Mouse (Mus musculus) midbrain, embryonic 16.5 days (tissue): ENCODE data around the gene Celf5. TPM values are rescaled to one million over a fixed set of nuclear protein-coding genes. Genes with fewer than 3 reads are reported as not detected.

ENCODE experiments used
- ATAC-seq: fragments of 200-750 bp; cut with Nextera tagmentation; 2 replicates; pipeline ENCODE4 v1.8.0; 2017; ENCODE audit warnings: moderate TSS enrichment
- H3K27ac ChIP-seq: fragments of 300-500 bp; sonication (generic); 2 replicates; pipeline ENCODE4 v1.5.1; 2014; ENCODE audit warnings: mild to moderate bottlenecking, low read length, mixed read lengths
- H3K27me3 ChIP-seq: fragments of 300-500 bp; sonication (generic); 2 replicates; pipeline ENCODE4 v1.6.1; 2014; ENCODE audit warnings: low read depth, low read length, mixed read lengths; ENCODE audit not compliant: control insufficient read depth, insufficient read depth
- H3K36me3 ChIP-seq: fragments of 300-500 bp; sonication (generic); 2 replicates; pipeline ENCODE4 v1.6.1; 2014; ENCODE audit warnings: mild to moderate bottlenecking, low read length, moderate library complexity, mixed read lengths; ENCODE audit not compliant: control insufficient read depth, insufficient read depth
- H3K4me1 ChIP-seq: fragments of 300-500 bp; sonication (generic); 2 replicates; pipeline ENCODE4 v1.6.1; 2014; ENCODE audit warnings: mild to moderate bottlenecking, low read length, mixed read lengths; ENCODE audit not compliant: control insufficient read depth, insufficient read depth
- H3K4me2 ChIP-seq: fragments of 300-500 bp; sonication (generic); 2 replicates; pipeline ENCODE4 v1.6.1; 2014; ENCODE audit warnings: mild to moderate bottlenecking, low read length, mixed read lengths
- H3K4me3 ChIP-seq: fragments of 300-500 bp; sonication (generic); 2 replicates; pipeline ENCODE4 v1.5.1; 2014; ENCODE audit warnings: low read depth, mild to moderate bottlenecking, low read length, moderate library complexity, mixed read lengths
- H3K9ac ChIP-seq: fragments of 300-500 bp; sonication (generic); 2 replicates; pipeline ENCODE4 v1.6.1; 2014; ENCODE audit warnings: low read depth, low read length, mixed read lengths
- H3K9me3 ChIP-seq: fragments of 300-500 bp; sonication (generic); replicated peaks from 2 replicates; pipeline ENCODE4 v1.6.1; 2014; ENCODE audit warnings: mild to moderate bottlenecking, low read length, mixed read lengths; ENCODE audit not compliant: control insufficient read depth, poor library complexity, severe bottlenecking
- WGBS: fragments of 180-500 bp; shearing (Covaris S2); extraction: QIAGEN DNeasy Blood & Tissue Kit; methylation state at CpG from one replicate; pipeline ENCODE4 v1.1.7; 2014; 5-methylcytosine and 5-hydroxymethylcytosine counted together
- polyA plus RNA-seq: library from polyadenylated mRNA; unstranded; fragments of >200 nt; fragmentation: Nextera tagmentation; extraction: Ambion mirVana; gene quantifications from 2 replicates; pipeline ENCODE4 v1.2.1, GENCODE M21; 2015

The Celf5 gene
- polyA plus RNA-seq, 1 experiment from 2014 or later, result 88.3 TPM

- H3K27ac ChIP-seq, result peak overlapping the region; percentile 94
- H3K4me1 ChIP-seq, result peaks cover 48% of the 10 kb centered on the region
- 0 out of 2 replicates have a peak, but pooled peaks have one; percentile 1 for ATAC-seq
- H3K4me3 ChIP-seq, result peak overlapping the region; percentile 75
- peak overlapping the region; percentile 89 for H3K4me2 ChIP-seq
- peaks cover 14% of the 10 kb centered on the region for H3K27me3 ChIP-seq
- WGBS, result 0% methylated on average over 17 of the region's 20 CpGs
- H3K9me3 ChIP-seq, result no peaks in the 10 kb centered on the region
- peak overlapping the region; percentile 91 for H3K9ac ChIP-seq
- no peaks in the 10 kb centered on the region for H3K36me3 ChIP-seq
These were observed 52.9 kb downstream of the Celf5 start for GRCm38 (mm10) chr10:81429605-81430061.

GRCm38 (mm10) chr10:81429092-81429491 lies 53.4 kb downstream of the Celf5 start:
- no peak overlapping the region for H3K9ac ChIP-seq
- 31% methylated on average over 2 of the region's 2 CpGs for WGBS

GRCm38 (mm10) chr10:81428507-81428870 lies 54.0 kb downstream of the Celf5 start:
- ATAC-seq, result no peak
- no peak overlapping the region for H3K4me2 ChIP-seq
- peaks cover 14% of the 10 kb centered on the region for H3K27me3 ChIP-seq
- peaks cover 53% of the 10 kb centered on the region for H3K4me1 ChIP-seq
- WGBS, result 90% methylated on average over 7 of the region's 7 CpGs
- no peak overlapping the region for H3K9ac ChIP-seq
- no peaks in the 10 kb centered on the region for H3K36me3 ChIP-seq
- no peak overlapping the region for H3K27ac ChIP-seq
- H3K4me3 ChIP-seq, result no peak overlapping the region
- H3K9me3 ChIP-seq, result no peaks in the 10 kb centered on the region

More at GRCm38 (mm10) chr10:81429092-81429491, 53.4 kb downstream of the Celf5 start:
- peaks cover 14% of the 10 kb centered on the region for H3K27me3 ChIP-seq
- no peaks in the 10 kb centered on the region for H3K9me3 ChIP-seq
- peak overlapping the region; percentile 89 for H3K4me2 ChIP-seq
- no peak overlapping the region for H3K27ac ChIP-seq
- no peak for ATAC-seq
- peaks cover 53% of the 10 kb centered on the region for H3K4me1 ChIP-seq
- no peak overlapping the region; the same call in 1 of the 2 replicates for H3K4me3 ChIP-seq
- H3K36me3 ChIP-seq, result no peaks in the 10 kb centered on the region

- Histone ChIP-seq H3K9me3 (no peaks in the 10 kb centered on the region), H3K36me3 (no peaks in the 10 kb centered on the region), H3K9ac (no peak overlapping the region), H3K27ac (no peak overlapping the region), H3K4me3 (no peak overlapping the region), H3K27me3 (peaks cover 14% of the 10 kb centered on the region), H3K4me1 (peaks cover 48% of the 10 kb centered on the region), H3K4me2 (no peak overlapping the region)
- no peak for ATAC-seq
- 73% methylated on average over 8 of the region's 8 CpGs for WGBS
These were observed 54.6 kb downstream of the Celf5 start for GRCm38 (mm10) chr10:81427804-81428506.

GRCm38 (mm10) chr10:81427327-81427726 lies 55.2 kb downstream of the Celf5 start:
- WGBS, result 32% methylated on average over 3 of the region's 3 CpGs
- H3K9ac ChIP-seq, result peak overlapping the region; percentile 59; the same call in 1 of the 2 replicates
- peaks cover 14% of the 10 kb centered on the region for H3K27me3 ChIP-seq
- H3K4me3 ChIP-seq, result peak overlapping the region; percentile 41
- no peak overlapping the region for H3K27ac ChIP-seq
- no peaks in the 10 kb centered on the region for H3K9me3 ChIP-seq
- no peaks in the 10 kb centered on the region for H3K36me3 ChIP-seq
- H3K4me1 ChIP-seq, result peaks cover 45% of the 10 kb centered on the region
- peak overlapping the region; percentile 67 for H3K4me2 ChIP-seq
- no peak for ATAC-seq

- H3K4me1 ChIP-seq, result peaks cover 45% of the 10 kb centered on the region
- H3K27me3 ChIP-seq, result peaks cover 14% of the 10 kb centered on the region
- under 1% methylated on average over 28 of the region's 38 CpGs for WGBS
- no peak for ATAC-seq
- no peak overlapping the region for H3K27ac ChIP-seq
- H3K4me3 ChIP-seq, result peak overlapping the region; percentile 41
- H3K9ac ChIP-seq, result peak overlapping the region; percentile 59
- H3K36me3 ChIP-seq, result no peaks in the 10 kb centered on the region
- peak overlapping the region; percentile 67 for H3K4me2 ChIP-seq
- H3K9me3 ChIP-seq, result no peaks in the 10 kb centered on the region
These were observed 55.6 kb downstream of the Celf5 start for GRCm38 (mm10) chr10:81426897-81427296.

- Histone ChIP-seq H3K27me3 (peaks cover 14% of the 10 kb centered on the region), H3K9me3 (no peaks in the 10 kb centered on the region), H3K27ac (no peak overlapping the region), H3K4me3 (peak overlapping the region; percentile 41), H3K4me2 (peak overlapping the region; percentile 67), H3K36me3 (no peaks in the 10 kb centered on the region), H3K4me1 (peaks cover 39% of the 10 kb centered on the region), H3K9ac (peak overlapping the region; percentile 59)
- no peak for ATAC-seq
- WGBS, result 0% methylated on average over 16 of the region's 33 CpGs
These were observed 56.3 kb downstream of the Celf5 start for GRCm38 (mm10) chr10:81426081-81426671.

GRCm38 (mm10) chr10:81425236-81425850 lies 57.2 kb downstream of the Celf5 start:
- no peak overlapping the region for H3K27ac ChIP-seq
- H3K27me3 ChIP-seq, result peaks cover 14% of the 10 kb centered on the region
- H3K4me3 ChIP-seq, result no peak overlapping the region
- H3K4me1 ChIP-seq, result peaks cover 39% of the 10 kb centered on the region
- ATAC-seq, result no peak
- H3K36me3 ChIP-seq, result peaks cover 1% of the 10 kb centered on the region; the same call in 1 of the 2 replicates
- peak overlapping the region; percentile 14; the same call in 1 of the 2 replicates for H3K4me2 ChIP-seq
- 28% methylated on average over 10 of the region's 10 CpGs for WGBS
- peak overlapping the region; percentile 30 for H3K9ac ChIP-seq
- no peaks in the 10 kb centered on the region for H3K9me3 ChIP-seq
